Mouse (Mus musculus) E14TG2a.4 (cell line): ENCODE results near the gene Col2a1.

Experiments
- CTCF ChIP-seq: conservative IDR thresholded peaks from 2 replicates; pipeline ENCODE4 v1.5.1; 2014; ENCODE audit warnings: low read length
- NANOG ChIP-seq: IDR thresholded peaks from 2 replicates; pipeline ENCODE4 v1.6.1; 2014; ENCODE audit warnings: borderline replicate concordance, low read length, mixed read lengths

DNA sequence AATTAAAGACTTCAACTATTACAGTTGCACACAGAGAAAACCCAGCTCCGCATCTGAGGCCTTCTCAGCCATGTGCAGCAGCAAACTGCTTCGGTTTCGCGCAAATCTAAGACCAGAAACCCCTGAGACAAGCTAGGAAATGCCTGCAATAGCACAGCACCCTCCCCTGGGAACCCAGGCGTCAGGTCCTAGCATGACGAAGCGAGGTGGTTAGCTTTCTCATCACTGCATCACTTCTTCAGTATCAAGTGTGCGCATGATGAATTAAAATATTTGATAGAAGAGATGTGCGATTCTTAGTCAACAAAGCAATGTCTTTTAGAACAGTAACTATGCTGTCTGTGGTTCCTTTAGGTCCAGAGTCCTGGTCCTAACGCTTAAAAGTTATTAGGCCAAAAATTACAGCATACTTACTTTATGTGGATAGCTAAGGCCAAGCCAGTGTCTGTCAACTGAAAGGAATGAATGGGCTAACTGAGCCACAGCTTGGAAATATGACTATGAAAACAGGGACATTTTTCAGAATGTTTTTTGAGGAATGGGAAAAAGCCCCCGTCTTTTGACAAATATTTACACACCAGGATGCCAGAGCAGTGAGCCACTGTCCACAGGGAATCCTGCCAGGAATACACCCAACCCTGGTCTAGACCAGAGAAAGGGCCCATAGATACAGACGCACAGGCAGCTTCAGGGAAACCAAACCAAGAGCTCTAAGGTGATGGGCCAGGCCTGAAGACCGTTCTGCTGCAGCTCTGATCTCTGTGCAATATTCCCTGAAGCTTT is 44.6 kb upstream of the Col2a1 start:
- TF ChIP-seq CTCF (no peak), NANOG (no peak)
